ENCODE assay signal across 20 mouse cellular contexts in genomic region chr7:143373265-143373664, GRCm38 (mm10).
A peak's percentile ranks its signal among the peaks of the same experiment; 100 is the strongest.
DNase-seq lines count a peak whose midpoint lies in the region; ATAC-seq lines count a peak whose summit lies in the region.
"Had no signal": no experiment of that assay in that cellular context is flagged by ENCODE, and none has a peak within 500 bp of the region (broad histone marks: within the 10 kb centered on the region; RNA-seq: fewer than 3 reads in every experiment).

No protein-coding gene starts in this region.

- H3K4me2 ChIP-seq in heart, embryonic 13.5 days: peak overlapping the region; percentile 38
- H3K4me2 ChIP-seq in limb, embryonic 13.5 days (replicated peaks): no peak overlapping the region
- H3K4me2 ChIP-seq: liver, embryonic 12.5 days; midbrain, embryonic 12.5 days; neural tube, embryonic 13.5 days had no signal

- H3K4me3 ChIP-seq in heart, embryonic 13.5 days: no peak overlapping the region
- H3K4me3 ChIP-seq in limb, embryonic 13.5 days: no peak overlapping the region
- H3K4me3 ChIP-seq: hindbrain, embryonic 10.5 days; liver, embryonic 12.5 days; midbrain, embryonic 12.5 days; neural tube, embryonic 13.5 days had no signal

- WGBS in heart, embryonic 13.5 days: 51% methylated on average over 3 of the region's 3 CpGs
- WGBS in limb, embryonic 13.5 days: 79% methylated on average over 3 of the region's 3 CpGs

- H3K27me3 ChIP-seq in heart, embryonic 13.5 days (replicated peaks): no peaks in the 10 kb centered on the region; the same call in 1 of the 2 replicates
- no peaks in the 10 kb centered on the region for H3K27me3 ChIP-seq in limb, embryonic 13.5 days

- no peak for DNase-seq in heart, postnatal 4 days
- peak; percentile 88 for DNase-seq in 416B (ENCODE audit: low read depth)
- no peak for DNase-seq in adrenal gland, postnatal 36 days
- DNase-seq: cerebellum, postnatal 14 days; embryo, embryonic 11 days; gastrocnemius, postnatal 10 days; kidney, adult 2 months; kidney, postnatal 25 days; lung, adult 2 months; lung, postnatal 36 days; right cerebral cortex, adult 18-20 months had no signal

- no peaks in the 10 kb centered on the region for H3K36me3 ChIP-seq in heart, embryonic 13.5 days
- H3K36me3 ChIP-seq in limb, embryonic 13.5 days: no peaks in the 10 kb centered on the region
- H3K36me3 ChIP-seq: hindbrain, embryonic 10.5 days; liver, embryonic 12.5 days; midbrain, embryonic 12.5 days; neural tube, embryonic 13.5 days had no signal

- H3K4me1 ChIP-seq in heart, embryonic 13.5 days: peaks cover 66% of the 10 kb centered on the region
- peaks cover 46% of the 10 kb centered on the region for H3K4me1 ChIP-seq in limb, embryonic 13.5 days

- H3K27ac ChIP-seq in heart, embryonic 13.5 days (replicated peaks): peak overlapping the region; percentile 86
- peak overlapping the region; percentile 40; the same call in 1 of the 2 replicates for H3K27ac ChIP-seq in limb, embryonic 13.5 days
- H3K27ac ChIP-seq: hindbrain, embryonic 10.5 days; hindbrain, postnatal 0 days; liver, embryonic 12.5 days; midbrain, embryonic 12.5 days; neural tube, embryonic 13.5 days had no signal

- no peaks in the 10 kb centered on the region for H3K9me3 ChIP-seq in heart, embryonic 13.5 days
- no peaks in the 10 kb centered on the region for H3K9me3 ChIP-seq in limb, embryonic 13.5 days
- H3K9me3 ChIP-seq: hindbrain, embryonic 10.5 days; liver, embryonic 12.5 days; midbrain, embryonic 12.5 days; neural tube, embryonic 13.5 days had no signal

- no peak for ATAC-seq in heart, embryonic 13.5 days (ENCODE audit: extremely low read depth, insufficient number of reproducible peaks, low FRiP score, low TSS enrichment)
- ATAC-seq in common myeloid progenitor, adult 5-6 weeks (replicated peaks; ENCODE audit: low read depth, poor library complexity, severe bottlenecking): peak; percentile 87
- no peak for ATAC-seq in limb, embryonic 13.5 days (ENCODE audit: low FRiP score, low read depth)
- ATAC-seq in cerebellum, adult (ENCODE audit: insufficient number of reproducible peaks, low FRiP score, low TSS enrichment): no peak
- ATAC-seq: hindbrain, postnatal 0 days; liver, embryonic 12.5 days had no signal

- peak overlapping the region; percentile 44 for H3K9ac ChIP-seq in heart, embryonic 13.5 days
- H3K9ac ChIP-seq in limb, embryonic 13.5 days: no peak overlapping the region
- H3K9ac ChIP-seq: liver, embryonic 12.5 days; midbrain, embryonic 12.5 days; neural tube, embryonic 13.5 days had no signal
